Mouse (Mus musculus) forebrain, embryonic 14.5 days (tissue): ENCODE data around the gene Swsap1. TPM values are rescaled to one million over a fixed set of nuclear protein-coding genes. Genes with fewer than 3 reads are reported as not detected.
A peak's percentile ranks its signal among the peaks of the same experiment; 100 is the strongest.

Experiments
- ATAC-seq: fragments of 200-750 bp; cut with Nextera tagmentation; 2 replicates; pipeline ENCODE4 v1.8.0; 2017; ENCODE audit warnings: mild to moderate bottlenecking, moderate library complexity
- DNase-seq: peaks from one replicate; pipeline ENCODE4 v3.0.0-alpha.2; 2015; ENCODE audit warnings: low spot score
- H3K27ac ChIP-seq: fragments of 300-500 bp; sonication (generic); 2 replicates; pipeline ENCODE4 v1.5.1; 2014; ENCODE audit warnings: low read depth, mild to moderate bottlenecking, control low read depth, low read length, moderate library complexity
- H3K27me3 ChIP-seq: fragments of 300-500 bp; sonication (generic); replicated peaks from 2 replicates; pipeline ENCODE4 v1.6.1; 2014; ENCODE audit warnings: low read length, control low read depth, mixed read lengths; ENCODE audit not compliant: control insufficient read depth, insufficient read depth
- H3K36me3 ChIP-seq: fragments of 300-500 bp; sonication (generic); 2 replicates; pipeline ENCODE4 v1.6.1; 2014; ENCODE audit warnings: low read length, control low read depth; ENCODE audit not compliant: control insufficient read depth, insufficient read depth
- H3K4me1 ChIP-seq: fragments of 300-500 bp; sonication (generic); 2 replicates; pipeline ENCODE4 v1.6.1; 2014; ENCODE audit warnings: antibody characterized with exemption, low read length, control low read depth; ENCODE audit not compliant: control insufficient read depth, insufficient read depth
- H3K4me2 ChIP-seq: fragments of 300-500 bp; sonication (generic); 2 replicates; pipeline ENCODE4 v1.6.1; 2014; ENCODE audit warnings: mild to moderate bottlenecking, control low read depth, low read length
- H3K4me3 ChIP-seq: fragments of 300-500 bp; sonication (generic); 2 replicates; pipeline ENCODE4 v1.5.1; 2014; ENCODE audit warnings: low read depth, low read length, control low read depth
- H3K9ac ChIP-seq: fragments of 300-500 bp; sonication (generic); 2 replicates; pipeline ENCODE4 v1.6.1; 2014; ENCODE audit warnings: mild to moderate bottlenecking, low read length, control low read depth, moderate library complexity
- H3K9me3 ChIP-seq: fragments of 300-500 bp; sonication (generic); replicated peaks from 2 replicates; pipeline ENCODE4 v1.6.1; 2016; ENCODE audit warnings: low read length, control low read depth, mixed read lengths; ENCODE audit not compliant: control insufficient read depth
- WGBS: fragments of 180-500 bp; shearing (Covaris S2); extraction: QIAGEN DNeasy Blood & Tissue Kit; methylation state at CpG from one replicate; pipeline ENCODE4 v1.1.7; 2014; 5-methylcytosine and 5-hydroxymethylcytosine counted together
- polyA plus RNA-seq: library from polyadenylated mRNA; unstranded; fragments of >200 nt; fragmentation: Nextera tagmentation; extraction: Ambion mirVana; gene quantifications from 2 replicates; pipeline ENCODE4 v1.2.1, GENCODE M21; 2014

Gene Swsap1
- polyA plus RNA-seq, 1 experiment from 2014 or later, result 23.6 TPM

DNA sequence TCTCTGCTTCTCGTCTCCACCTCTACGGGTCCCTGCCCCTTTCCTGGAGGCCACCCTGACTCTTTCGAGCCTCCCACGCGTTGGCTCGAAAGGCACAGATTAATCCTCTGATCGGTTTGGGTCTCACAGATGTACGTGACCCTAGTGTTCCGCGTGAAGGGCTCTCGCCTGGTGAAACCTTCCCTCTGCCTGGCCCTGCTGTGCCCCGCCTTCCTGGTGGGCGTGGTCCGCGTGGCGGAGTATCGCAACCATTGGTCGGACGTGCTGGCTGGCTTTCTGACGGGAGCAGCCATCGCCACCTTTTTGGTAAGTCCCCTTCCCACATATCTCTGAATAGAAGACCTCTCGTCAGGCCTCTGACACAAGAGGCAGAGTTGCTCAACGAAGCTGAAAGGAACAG lies 11.3 kb upstream of the Swsap1 start:
- ATAC-seq (no peak), DNase-seq (no peak)
- H3K9me3 ChIP-seq, result no peaks in the 10 kb centered on the region
- no peaks in the 10 kb centered on the region for H3K4me1 ChIP-seq
- H3K4me3 ChIP-seq, result no peak overlapping the region
- WGBS, result 25% methylated on average over 23 of the region's 23 CpGs
- no peaks in the 10 kb centered on the region for H3K27me3 ChIP-seq
- H3K27ac ChIP-seq, result no peak overlapping the region
- no peak overlapping the region for H3K9ac ChIP-seq
- H3K36me3 ChIP-seq, result peaks cover 32% of the 10 kb centered on the region
- no peak overlapping the region for H3K4me2 ChIP-seq

DNA sequence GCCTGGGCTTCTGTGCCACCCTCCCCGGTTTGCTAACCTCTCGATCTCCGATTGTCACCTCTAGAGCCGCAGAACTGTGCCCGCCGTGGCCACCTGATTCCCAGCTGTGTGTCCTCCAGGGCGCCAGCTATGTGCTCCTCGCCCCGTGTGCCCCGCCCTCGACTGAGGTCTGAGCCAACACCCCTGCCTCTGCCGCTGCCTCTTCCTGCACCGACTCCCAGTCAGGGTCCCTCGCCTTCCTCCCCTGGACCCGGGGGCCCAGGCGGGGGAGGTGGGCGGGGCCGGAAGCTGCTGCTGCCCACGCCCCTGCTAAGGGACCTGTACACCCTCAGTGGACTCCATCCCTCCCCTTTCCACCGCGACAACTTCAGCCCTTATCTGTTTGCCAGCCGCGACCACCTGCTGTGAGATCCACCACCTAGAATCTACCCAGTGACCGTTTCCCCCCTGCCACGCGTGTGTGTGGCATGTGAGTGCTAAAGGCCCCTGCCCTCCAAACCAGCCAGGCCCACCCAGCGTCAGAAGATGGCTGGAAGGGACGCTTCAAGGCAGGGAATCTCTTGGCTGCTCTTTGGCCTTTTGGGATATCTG lies 7.9 kb upstream of the Swsap1 start:
- ATAC-seq (no peak), DNase-seq (no peak)
- no peaks in the 10 kb centered on the region for H3K9me3 ChIP-seq
- no peak overlapping the region for H3K4me3 ChIP-seq
- no peaks in the 10 kb centered on the region for H3K27me3 ChIP-seq
- WGBS, result 7% methylated on average over 27 of the region's 28 CpGs
- peaks cover 10% of the 10 kb centered on the region; the same call in 1 of the 2 replicates for H3K36me3 ChIP-seq
- H3K9ac ChIP-seq, result no peak overlapping the region
- no peak overlapping the region for H3K27ac ChIP-seq
- H3K4me2 ChIP-seq, result no peak overlapping the region
- H3K4me1 ChIP-seq, result no peaks in the 10 kb centered on the region

DNA sequence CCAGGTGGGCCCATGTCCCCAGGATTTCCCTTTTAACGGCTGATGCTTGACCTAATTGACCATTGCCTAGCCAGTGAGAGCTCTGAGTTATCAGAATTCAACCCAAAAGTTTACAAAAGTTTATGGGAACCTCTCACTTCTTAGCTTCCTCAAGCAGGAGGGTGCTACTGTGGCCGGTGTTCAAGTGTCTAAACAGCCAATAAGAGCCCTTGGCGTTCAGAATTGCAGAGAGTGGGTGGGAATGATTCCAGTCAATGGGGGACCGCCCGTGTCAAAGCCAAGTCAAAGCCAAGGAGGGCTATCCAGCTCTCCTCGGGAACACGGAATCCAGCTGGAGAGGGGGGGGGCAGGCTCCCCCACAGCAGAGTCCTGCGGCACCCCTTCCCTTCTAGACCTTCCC lies 7.4 kb upstream of the Swsap1 start:
- Histone ChIP-seq H3K9me3 (no peaks in the 10 kb centered on the region), H3K4me2 (no peak overlapping the region), H3K4me1 (0 out of 2 replicates have a peak, but pooled peaks cover under 1% of the 10 kb centered on the region), H3K27ac (no peak overlapping the region), H3K36me3 (peaks cover 10% of the 10 kb centered on the region; the same call in 1 of the 2 replicates), H3K27me3 (no peaks in the 10 kb centered on the region), H3K4me3 (no peak overlapping the region), H3K9ac (no peak overlapping the region)
- DNase-seq (no peak), ATAC-seq (no peak)
- WGBS, result 54% methylated on average over 8 of the region's 8 CpGs

DNA sequence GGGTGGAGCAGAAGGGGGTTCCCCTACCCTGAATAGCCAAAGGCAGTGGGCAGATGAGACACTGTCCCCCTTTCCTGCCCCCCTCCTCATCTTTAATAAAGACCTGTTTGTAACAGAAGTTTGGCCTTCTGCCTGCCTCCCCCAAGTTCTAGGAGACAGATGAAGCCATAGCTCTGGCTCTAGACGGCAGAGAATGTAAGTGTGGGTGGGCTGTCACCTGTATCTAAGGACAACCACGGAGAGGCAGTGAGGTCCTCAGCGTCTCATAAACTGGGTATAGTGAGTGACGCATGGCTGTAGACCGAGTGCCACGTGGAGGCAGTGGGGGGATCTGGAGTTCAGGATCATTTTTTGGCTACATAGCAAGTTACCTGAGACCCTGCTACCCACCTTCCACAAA lies 6.8 kb upstream of the Swsap1 start:
- DNase-seq (no peak), ATAC-seq (no peak)
- WGBS, result 71% methylated on average over 6 of the region's 6 CpGs
- Histone ChIP-seq H3K27me3 (no peaks in the 10 kb centered on the region), H3K9ac (no peak overlapping the region), H3K36me3 (peaks cover 10% of the 10 kb centered on the region; the same call in 1 of the 2 replicates), H3K4me2 (no peak overlapping the region), H3K27ac (no peak overlapping the region), H3K4me3 (no peak overlapping the region), H3K4me1 (0 out of 2 replicates have a peak, but pooled peaks cover 2% of the 10 kb centered on the region), H3K9me3 (no peaks in the 10 kb centered on the region)

DNA sequence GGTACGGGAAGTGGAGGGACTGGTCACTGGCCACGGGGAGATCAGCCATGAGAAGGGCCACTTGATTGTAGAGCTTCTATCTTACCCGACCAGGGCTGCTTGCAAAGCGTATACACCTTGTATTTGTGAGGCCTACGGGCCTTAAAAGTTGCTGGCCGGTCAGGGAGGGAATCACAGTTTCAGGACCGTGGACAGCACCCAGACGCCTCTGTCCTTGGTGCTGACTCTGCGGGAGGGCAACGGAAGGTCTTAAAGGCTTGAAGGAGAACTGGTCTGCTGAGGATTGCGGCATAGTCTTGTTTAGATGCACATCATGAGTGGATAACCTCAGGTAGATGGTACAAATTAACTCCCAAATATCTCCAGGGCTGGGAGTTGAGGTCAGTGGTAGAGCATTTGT lies 5.2 kb upstream of the Swsap1 start:
- Histone ChIP-seq H3K27ac (no peak overlapping the region), H3K9me3 (no peaks in the 10 kb centered on the region), H3K36me3 (peaks cover 10% of the 10 kb centered on the region; the same call in 1 of the 2 replicates), H3K4me1 (0 out of 2 replicates have a peak, but pooled peaks cover 2% of the 10 kb centered on the region), H3K27me3 (no peaks in the 10 kb centered on the region), H3K4me2 (no peak overlapping the region), H3K9ac (no peak overlapping the region), H3K4me3 (no peak overlapping the region)
- DNase-seq (no peak), ATAC-seq (no peak)
- WGBS, result 17% methylated on average over 11 of the region's 11 CpGs

DNA sequence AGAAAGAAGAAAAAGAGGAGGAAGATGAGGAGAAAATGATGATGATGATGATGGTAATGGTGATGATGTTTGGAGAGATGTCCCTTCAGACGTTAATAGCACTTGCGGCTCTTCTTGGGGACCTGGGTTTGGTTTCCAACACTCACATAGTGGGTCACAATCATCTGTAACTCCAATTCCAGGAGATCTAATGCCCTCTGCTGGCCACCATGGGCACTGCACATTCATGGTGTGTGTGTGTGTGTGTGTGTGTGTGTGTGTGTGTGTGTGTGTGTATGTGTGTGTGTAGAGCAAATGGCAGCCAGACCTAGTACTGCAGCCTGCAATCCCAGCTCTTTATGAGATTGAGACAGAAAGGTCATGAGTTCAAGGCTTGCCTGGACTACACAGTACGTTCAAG lies 3.6 kb upstream of the Swsap1 start:
- Histone ChIP-seq H3K27ac (no peak overlapping the region), H3K27me3 (no peaks in the 10 kb centered on the region), H3K4me3 (no peak overlapping the region), H3K4me2 (no peak overlapping the region), H3K4me1 (peaks cover 8% of the 10 kb centered on the region), H3K9me3 (no peaks in the 10 kb centered on the region), H3K9ac (no peak overlapping the region), H3K36me3 (peaks cover 5% of the 10 kb centered on the region; the same call in 1 of the 2 replicates)
- WGBS, result 83% methylated on average over 3 of the region's 3 CpGs
- no peak for ATAC-seq
- DNase-seq, result no peak

DNA sequence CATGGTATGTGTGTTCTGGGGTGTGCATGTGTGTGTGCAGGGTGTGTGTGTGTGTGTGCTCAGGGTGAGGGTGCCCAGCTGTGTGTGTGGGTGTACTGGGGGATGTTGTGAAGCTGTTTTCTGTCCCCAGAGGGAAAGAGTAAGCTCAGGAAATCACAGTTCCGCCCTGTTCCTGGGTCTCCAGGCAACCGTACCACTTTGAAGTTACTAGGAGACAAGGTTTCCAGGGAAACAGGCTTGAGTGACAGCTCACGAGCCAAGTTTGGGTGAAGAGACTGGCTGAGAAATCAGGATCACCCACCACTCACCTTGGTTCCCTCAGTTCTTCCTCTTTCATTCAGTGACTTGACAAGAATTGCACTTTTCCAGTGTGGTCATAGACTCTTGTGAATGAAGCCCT lies 2.0 kb upstream of the Swsap1 start:
- H3K9ac ChIP-seq, result no peak overlapping the region
- no peaks in the 10 kb centered on the region; the same call in 1 of the 2 replicates for H3K36me3 ChIP-seq
- no peak overlapping the region for H3K4me3 ChIP-seq
- WGBS, result 6% methylated on average over 3 of the region's 3 CpGs
- peak overlapping the region; percentile 74 for H3K27ac ChIP-seq
- peaks cover 8% of the 10 kb centered on the region for H3K4me1 ChIP-seq
- ATAC-seq (no peak), DNase-seq (peak; percentile 88)
- H3K9me3 ChIP-seq, result no peaks in the 10 kb centered on the region
- H3K27me3 ChIP-seq, result no peaks in the 10 kb centered on the region
- H3K4me2 ChIP-seq, result peak overlapping the region; percentile 26

DNA sequence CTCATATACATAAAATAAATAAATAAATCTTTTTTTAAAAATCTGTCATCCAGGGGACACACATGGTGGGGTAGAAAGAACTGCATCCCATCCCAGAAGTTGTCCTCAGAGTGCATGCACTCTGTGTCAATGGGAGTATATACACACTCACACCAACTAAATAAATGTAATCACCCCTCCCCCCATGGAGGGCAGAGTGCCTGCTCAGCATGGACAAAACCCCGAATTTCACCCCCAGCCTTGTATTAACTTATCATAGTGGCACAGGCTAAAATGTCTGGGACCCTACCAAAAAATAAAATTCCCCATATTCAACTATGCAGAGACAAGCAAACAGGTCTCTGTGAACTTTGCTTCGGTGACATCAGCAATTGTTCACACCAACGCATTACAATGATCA lies 920 bp upstream of the Swsap1 start:
- Histone ChIP-seq H3K4me1 (peaks cover 8% of the 10 kb centered on the region), H3K36me3 (no peaks in the 10 kb centered on the region; the same call in 1 of the 2 replicates), H3K4me2 (peak overlapping the region; percentile 59; the same call in 1 of the 2 replicates), H3K27me3 (peaks cover 5% of the 10 kb centered on the region), H3K4me3 (0 out of 2 replicates have a peak overlapping the region, but pooled peaks have one; percentile 63), H3K27ac (no peak overlapping the region), H3K9me3 (no peaks in the 10 kb centered on the region), H3K9ac (no peak overlapping the region)
- WGBS, result 83% methylated on average over 3 of the region's 3 CpGs
- DNase-seq (no peak), ATAC-seq (no peak)

DNA sequence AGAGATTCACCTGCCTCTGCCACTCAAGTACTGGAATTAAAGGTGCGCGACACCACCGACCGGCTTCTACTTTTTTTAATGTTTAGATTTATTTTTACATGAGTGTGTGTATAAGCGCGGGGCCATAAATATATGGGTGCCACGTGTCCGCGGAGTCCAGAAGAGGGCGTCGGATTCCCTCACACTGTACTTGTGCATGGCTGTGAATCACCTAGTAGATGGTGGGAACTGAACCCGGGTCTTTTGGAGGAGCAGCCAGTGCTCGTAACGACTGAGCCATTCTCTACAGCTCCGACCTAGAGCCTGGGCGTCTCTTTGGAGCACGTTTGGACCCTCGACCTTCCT lies 358 bp upstream of the Swsap1 start:
- Histone ChIP-seq H3K27me3 (peaks cover 11% of the 10 kb centered on the region), H3K9me3 (no peaks in the 10 kb centered on the region), H3K27ac (peak overlapping the region; percentile 93; the same call in 1 of the 2 replicates), H3K9ac (peak overlapping the region; percentile 50; the same call in 1 of the 2 replicates), H3K4me1 (peaks cover 8% of the 10 kb centered on the region), H3K4me3 (peak overlapping the region; percentile 63), H3K4me2 (peak overlapping the region; percentile 59), H3K36me3 (no peaks in the 10 kb centered on the region; the same call in 1 of the 2 replicates)
- DNase-seq, result no peak
- 2% methylated on average over 18 of the region's 18 CpGs for WGBS
- ATAC-seq, result peak; percentile 61
